Mouse (Mus musculus): ENCODE results near the gene Sema5a. TPM values are rescaled to one million over a fixed set of nuclear protein-coding genes. Genes with fewer than 3 reads are reported as not detected.

The Sema5a gene
- total RNA-seq, 2 experiments from 2014 or later = 13.3 to 13.6 TPM

GRCm38 (mm10) chr15:32347315-32347714 lies 102.7 kb downstream of the Sema5a start:
- DNase-seq (ENCODE audit: low spot score in 2 of 2) = no peak

- DNase-seq (ENCODE audit: low spot score in 2 of 2) = no peak
These were observed 104.7 kb downstream of the Sema5a start for GRCm38 (mm10) chr15:32349276-32349675.

GRCm38 (mm10) chr15:32352995-32353394 lies 108.4 kb downstream of the Sema5a start:
- no peak for DNase-seq (ENCODE audit: low spot score in 2 of 2)

GRCm38 (mm10) chr15:32353513-32353912 lies 108.9 kb downstream of the Sema5a start:
- DNase-seq (ENCODE audit: low spot score in 2 of 2) = no peak

GRCm38 (mm10) chr15:32356805-32357204 lies 112.2 kb downstream of the Sema5a start:
- DNase-seq (ENCODE audit: low spot score in 2 of 2) = no peak

- DNase-seq (ENCODE audit: low spot score in 2 of 2) = no peak
These were observed 123.2 kb downstream of the Sema5a start for GRCm38 (mm10) chr15:32367841-32368240.

GRCm38 (mm10) chr15:32370914-32371313 lies 126.3 kb downstream of the Sema5a start:
- DNase-seq (ENCODE audit: low spot score in 2 of 2) = no peak

GRCm38 (mm10) chr15:32371385-32371784 lies 126.8 kb downstream of the Sema5a start:
- DNase-seq (ENCODE audit: low spot score in 2 of 2) = no peak

- DNase-seq (ENCODE audit: low spot score in 2 of 2) = no peak
These were observed 131.7 kb downstream of the Sema5a start for GRCm38 (mm10) chr15:32376326-32376725.

GRCm38 (mm10) chr15:32377781-32378180 lies 133.2 kb downstream of the Sema5a start:
- DNase-seq (ENCODE audit: low spot score in 2 of 2) = no peak

GRCm38 (mm10) chr15:32380311-32380710 lies 135.7 kb downstream of the Sema5a start:
- DNase-seq (ENCODE audit: low spot score in 2 of 2) = no peak

GRCm38 (mm10) chr15:32382930-32383481 lies 138.4 kb downstream of the Sema5a start:
- no peak for DNase-seq (ENCODE audit: low spot score in 2 of 2)

- DNase-seq (ENCODE audit: low spot score in 2 of 2) = no peak
These were observed 151.8 kb downstream of the Sema5a start for GRCm38 (mm10) chr15:32396241-32396890.

GRCm38 (mm10) chr15:32397064-32397463 lies 152.5 kb downstream of the Sema5a start:
- no peak for DNase-seq (ENCODE audit: low spot score in 2 of 2)

GRCm38 (mm10) chr15:32398721-32399120 lies 154.1 kb downstream of the Sema5a start:
- no peak for DNase-seq (ENCODE audit: low spot score in 2 of 2)

GRCm38 (mm10) chr15:32401909-32402527 lies 157.4 kb downstream of the Sema5a start:
- no peak for DNase-seq (ENCODE audit: low spot score in 2 of 2)

- DNase-seq (ENCODE audit: low spot score in 2 of 2) = no peak
These were observed 158.7 kb downstream of the Sema5a start for GRCm38 (mm10) chr15:32403321-32403720.

- DNase-seq (ENCODE audit: low spot score in 2 of 2) = no peak
These were observed 161.8 kb downstream of the Sema5a start for GRCm38 (mm10) chr15:32406436-32406835.

- no peak for DNase-seq (ENCODE audit: low spot score in 2 of 2)
These were observed 163.2 kb downstream of the Sema5a start for GRCm38 (mm10) chr15:32407766-32408165.

GRCm38 (mm10) chr15:32416291-32416690 lies 171.7 kb downstream of the Sema5a start:
- DNase-seq (ENCODE audit: low spot score in 2 of 2) = no peak

GRCm38 (mm10) chr15:32422631-32423030 lies 178.0 kb downstream of the Sema5a start:
- DNase-seq (ENCODE audit: low spot score in 2 of 2) = no peak

- DNase-seq (ENCODE audit: low spot score in 2 of 2) = no peak
These were observed 178.5 kb downstream of the Sema5a start for GRCm38 (mm10) chr15:32423061-32423460.

Measured in adrenal gland, adult 18-20 months (tissue).